Mouse (Mus musculus): ENCODE measurements around the gene Ranbp10. TPM values are rescaled to one million over a fixed set of nuclear protein-coding genes. Genes with fewer than 3 reads are reported as not detected.

Ranbp10 gene
- polyA plus RNA-seq, 2 experiments = 37.0 to 60.6 TPM

GRCm38 (mm10) chr8:105722861-105723260 is 104.3 kb downstream of the Ranbp10 start:
- no peak for TF ChIP-seq EP300 (IDR thresholded peaks at IDR 0.05; ENCODE audit: low read depth)
- no peak for TF ChIP-seq CTCF (IDR thresholded peaks at IDR 0.05; ENCODE audit: low read depth)
- ATAC-seq (ENCODE audit: insufficient read depth) = no peak
- 79% methylated on average over 9 of the region's 9 CpGs for WGBS (ENCODE audit: insufficient replicate concordance)
- Histone ChIP-seq H3K27me3 (ENCODE audit: control insufficient read depth, insufficient read depth, low read length) (no peaks in the 10 kb centered on the region), H3K4me3 (ENCODE audit: insufficient read depth in 1 of 2, low read depth in 2 of 2, low read length in 2 of 2) (no peak overlapping the region), H3K4me2 (ENCODE audit: low read depth) (no peak overlapping the region), H3K9ac (replicated peaks) (no peak overlapping the region), H3K9me3 (ENCODE audit: control insufficient read depth, low read length) (no peaks in the 10 kb centered on the region), H3K4me1 (replicated peaks; ENCODE audit: control insufficient read depth in 2 of 2, insufficient read depth in 2 of 2, low read length in 1 of 2) (no peaks in the 10 kb centered on the region), H3K36me3 (replicated peaks; ENCODE audit: control insufficient read depth, insufficient read depth, low read depth) (no peaks in the 10 kb centered on the region), H3K27ac (no peak overlapping the region)
- DNase-seq (ENCODE audit: low read depth in 3 of 3, low spot score in 3 of 3) = no peak

- no peaks in the 10 kb centered on the region for H3K27me3 ChIP-seq (ENCODE audit: control insufficient read depth, insufficient read depth, low read length)
- no peaks in the 10 kb centered on the region for H3K36me3 ChIP-seq (replicated peaks; ENCODE audit: control insufficient read depth, insufficient read depth, low read depth)
- no peak overlapping the region for H3K27ac ChIP-seq
- H3K4me2 ChIP-seq (ENCODE audit: low read depth) = no peak overlapping the region
- TF ChIP-seq CTCF (IDR thresholded peaks at IDR 0.05; ENCODE audit: low read depth) (no peak), EP300 (IDR thresholded peaks at IDR 0.05; ENCODE audit: low read depth) (no peak)
- WGBS (ENCODE audit: insufficient replicate concordance) = 64% methylated on average over 4 of the region's 4 CpGs
- H3K9ac ChIP-seq (replicated peaks) = no peak overlapping the region
- H3K4me3 ChIP-seq (ENCODE audit: insufficient read depth in 1 of 2, low read depth in 2 of 2, low read length in 2 of 2) = no peak overlapping the region
- no peak for DNase-seq (ENCODE audit: low read depth in 3 of 3, low spot score in 3 of 3)
- no peak for ATAC-seq (ENCODE audit: insufficient read depth)
- no peaks in the 10 kb centered on the region for H3K9me3 ChIP-seq (ENCODE audit: control insufficient read depth, low read length)
- no peaks in the 10 kb centered on the region for H3K4me1 ChIP-seq (replicated peaks; ENCODE audit: control insufficient read depth in 2 of 2, insufficient read depth in 2 of 2, low read length in 1 of 2)
Measured at GRCm38 (mm10) chr8:105719637-105720036, 107.5 kb downstream of the Ranbp10 start.

Other genes starting within 250 kb of the Ranbp10 start
- gene Ripor1, start 222.1 kb downstream of the Ranbp10 start, polyA plus RNA-seq (2012; rRNA removed) = 4.5 and 5.4 TPM in 2 replicates
- 4.9 and 6.1 TPM in 2 replicates for gene Ripor1, start 222.1 kb downstream of the Ranbp10 start, polyA plus RNA-seq (2014; fragmentation: Nextera tagmentation; extraction: Ambion mirVana)
- gene Ctcf, start 190.8 kb downstream of the Ranbp10 start, polyA plus RNA-seq (2012; rRNA removed) = 11.6 and 21.1 TPM in 2 replicates
- 40.9 and 49.2 TPM in 2 replicates for gene Ctcf, start 190.8 kb downstream of the Ranbp10 start, polyA plus RNA-seq (2014; fragmentation: Nextera tagmentation; extraction: Ambion mirVana)
- not detected in 2 replicates for gene Agrp, start 190.0 kb downstream of the Ranbp10 start, polyA plus RNA-seq (2012; rRNA removed)
- 0.23 and 0.27 TPM in 2 replicates for gene Agrp, start 190.0 kb downstream of the Ranbp10 start, polyA plus RNA-seq (2014; fragmentation: Nextera tagmentation; extraction: Ambion mirVana)
- 1.3 and 1.4 TPM in 2 replicates for gene Carmil2, start 141.1 kb downstream of the Ranbp10 start, polyA plus RNA-seq (2012; rRNA removed)
- gene Carmil2, start 141.1 kb downstream of the Ranbp10 start, polyA plus RNA-seq (2014; fragmentation: Nextera tagmentation; extraction: Ambion mirVana) = 0.24 and 0.33 TPM in 2 replicates
- gene Acd, start 126.2 kb downstream of the Ranbp10 start, polyA plus RNA-seq (2012; rRNA removed) = 8.8 and 11.0 TPM in 2 replicates
- gene Acd, start 126.2 kb downstream of the Ranbp10 start, polyA plus RNA-seq (2014; fragmentation: Nextera tagmentation; extraction: Ambion mirVana) = 20.3 and 23.7 TPM in 2 replicates
- gene Pard6a, start 126.2 kb downstream of the Ranbp10 start, polyA plus RNA-seq (2012; rRNA removed) = 5.9 and 6.0 TPM in 2 replicates
- gene Pard6a, start 126.2 kb downstream of the Ranbp10 start, polyA plus RNA-seq (2014; fragmentation: Nextera tagmentation; extraction: Ambion mirVana) = 6.4 and 7.9 TPM in 2 replicates
- not detected in 2 replicates for gene 4933405L10Rik, start 119.7 kb downstream of the Ranbp10 start, polyA plus RNA-seq (2012; rRNA removed)
- gene 4933405L10Rik, start 119.7 kb downstream of the Ranbp10 start, polyA plus RNA-seq (2014; fragmentation: Nextera tagmentation; extraction: Ambion mirVana) = not detected in 2 replicates
- gene Enkd1, start 119.1 kb downstream of the Ranbp10 start, polyA plus RNA-seq (2012; rRNA removed) = 7.0 and 7.8 TPM in 2 replicates
- 4.8 and 6.5 TPM in 2 replicates for gene Enkd1, start 119.1 kb downstream of the Ranbp10 start, polyA plus RNA-seq (2014; fragmentation: Nextera tagmentation; extraction: Ambion mirVana)
- 0.84 and 0.93 TPM in 2 replicates for gene Gfod2, start 68.7 kb downstream of the Ranbp10 start, polyA plus RNA-seq (2012; rRNA removed)
- 1.1 and 1.8 TPM in 2 replicates for gene Gfod2, start 68.7 kb downstream of the Ranbp10 start, polyA plus RNA-seq (2014; fragmentation: Nextera tagmentation; extraction: Ambion mirVana)
- gene Tsnaxip1, start 381 bp upstream of the Ranbp10 start, polyA plus RNA-seq (2012; rRNA removed) = 0.04 and 0.06 TPM in 2 replicates
- gene Tsnaxip1, start 381 bp upstream of the Ranbp10 start, polyA plus RNA-seq (2014; fragmentation: Nextera tagmentation; extraction: Ambion mirVana) = 0.06 TPM in 1 of 2 replicates, not detected in the other
- 24.6 and 25.4 TPM in 2 replicates for gene Cenpt, start 25.9 kb upstream of the Ranbp10 start, polyA plus RNA-seq (2012; rRNA removed)
- 15.0 and 18.2 TPM in 2 replicates for gene Cenpt, start 25.9 kb upstream of the Ranbp10 start, polyA plus RNA-seq (2014; fragmentation: Nextera tagmentation; extraction: Ambion mirVana)
- 26.2 TPM in 2 replicates for gene Thap11, start 27.8 kb upstream of the Ranbp10 start, polyA plus RNA-seq (2012; rRNA removed)
- 25.5 and 29.5 TPM in 2 replicates for gene Thap11, start 27.8 kb upstream of the Ranbp10 start, polyA plus RNA-seq (2014; fragmentation: Nextera tagmentation; extraction: Ambion mirVana)
- gene Nutf2, start 33.2 kb upstream of the Ranbp10 start, polyA plus RNA-seq (2012; rRNA removed) = 40.5 and 83.2 TPM in 2 replicates
- gene Nutf2, start 33.2 kb upstream of the Ranbp10 start, polyA plus RNA-seq (2014; fragmentation: Nextera tagmentation; extraction: Ambion mirVana) = 139 TPM in 2 replicates
- 17.5 and 21.6 TPM in 2 replicates for gene Edc4, start 53.5 kb upstream of the Ranbp10 start, polyA plus RNA-seq (2012; rRNA removed)
- 9.9 and 10.7 TPM in 2 replicates for gene Edc4, start 53.5 kb upstream of the Ranbp10 start, polyA plus RNA-seq (2014; fragmentation: Nextera tagmentation; extraction: Ambion mirVana)
- 0.22 and 0.42 TPM in 2 replicates for gene Nrn1l, start 66.2 kb upstream of the Ranbp10 start, polyA plus RNA-seq (2012; rRNA removed)
- not detected in 2 replicates for gene Nrn1l, start 66.2 kb upstream of the Ranbp10 start, polyA plus RNA-seq (2014; fragmentation: Nextera tagmentation; extraction: Ambion mirVana)
- 9.8 and 12.3 TPM in 2 replicates for gene Pskh1, start 73.1 kb upstream of the Ranbp10 start, polyA plus RNA-seq (2012; rRNA removed)
- 6.2 and 8.0 TPM in 2 replicates for gene Pskh1, start 73.1 kb upstream of the Ranbp10 start, polyA plus RNA-seq (2014; fragmentation: Nextera tagmentation; extraction: Ambion mirVana)
- gene Ctrl, start 106.5 kb upstream of the Ranbp10 start, polyA plus RNA-seq (2012; rRNA removed) = 1.0 and 1.1 TPM in 2 replicates
- gene Ctrl, start 106.5 kb upstream of the Ranbp10 start, polyA plus RNA-seq (2014; fragmentation: Nextera tagmentation; extraction: Ambion mirVana) = 0.27 and 0.39 TPM in 2 replicates
- 49.8 and 51.8 TPM in 2 replicates for gene Psmb10, start 111.1 kb upstream of the Ranbp10 start, polyA plus RNA-seq (2012; rRNA removed)
- gene Psmb10, start 111.1 kb upstream of the Ranbp10 start, polyA plus RNA-seq (2014; fragmentation: Nextera tagmentation; extraction: Ambion mirVana) = 61.5 and 68.5 TPM in 2 replicates
- 40.2 and 41.2 TPM in 2 replicates for gene Lcat, start 116.0 kb upstream of the Ranbp10 start, polyA plus RNA-seq (2012; rRNA removed)
- gene Lcat, start 116.0 kb upstream of the Ranbp10 start, polyA plus RNA-seq (2014; fragmentation: Nextera tagmentation; extraction: Ambion mirVana) = 47.0 and 50.7 TPM in 2 replicates
- 8.3 and 11.1 TPM in 2 replicates for gene Slc12a4, start 138.7 kb upstream of the Ranbp10 start, polyA plus RNA-seq (2012; rRNA removed)
- gene Slc12a4, start 138.7 kb upstream of the Ranbp10 start, polyA plus RNA-seq (2014; fragmentation: Nextera tagmentation; extraction: Ambion mirVana) = 6.9 and 8.9 TPM in 2 replicates
- gene Dpep3, start 152.1 kb upstream of the Ranbp10 start, polyA plus RNA-seq (2012; rRNA removed) = not detected in 2 replicates
- not detected in 2 replicates for gene Dpep3, start 152.1 kb upstream of the Ranbp10 start, polyA plus RNA-seq (2014; fragmentation: Nextera tagmentation; extraction: Ambion mirVana)
- 6.8 and 8.7 TPM in 2 replicates for gene Dus2, start 164.0 kb upstream of the Ranbp10 start, polyA plus RNA-seq (2012; rRNA removed)
- gene Dus2, start 164.0 kb upstream of the Ranbp10 start, polyA plus RNA-seq (2014; fragmentation: Nextera tagmentation; extraction: Ambion mirVana) = 9.8 and 10.5 TPM in 2 replicates
- not detected in 2 replicates for gene Dpep2nb, start 178.6 kb upstream of the Ranbp10 start, polyA plus RNA-seq (2012; rRNA removed)
- not detected in 2 replicates for gene Dpep2nb, start 178.6 kb upstream of the Ranbp10 start, polyA plus RNA-seq (2014; fragmentation: Nextera tagmentation; extraction: Ambion mirVana)
- 6.6 and 6.8 TPM in 2 replicates for gene Ddx28, start 184.5 kb upstream of the Ranbp10 start, polyA plus RNA-seq (2012; rRNA removed)
- gene Ddx28, start 184.5 kb upstream of the Ranbp10 start, polyA plus RNA-seq (2014; fragmentation: Nextera tagmentation; extraction: Ambion mirVana) = 9.1 and 9.4 TPM in 2 replicates
- 10.2 TPM in 2 replicates for gene Nfatc3, start 231.5 kb upstream of the Ranbp10 start, polyA plus RNA-seq (2012; rRNA removed)
- 2.6 and 2.7 TPM in 2 replicates for gene Nfatc3, start 231.5 kb upstream of the Ranbp10 start, polyA plus RNA-seq (2014; fragmentation: Nextera tagmentation; extraction: Ambion mirVana)